Mouse (Mus musculus) liver, embryonic 14 days (tissue): ENCODE data around the gene Olfr608. TPM values are rescaled to one million over a fixed set of nuclear protein-coding genes. Genes with fewer than 3 reads are reported as not detected.

Experiments
- polyA plus RNA-seq: library from polyadenylated mRNA; depleted of rRNA; stranded (reverse); fragments of >200 nt; gene quantifications from 2 replicates; pipeline ENCODE4 v1.2.3, GENCODE M21; 2012; rRNA removed

The Olfr608 gene
- not detected in 2 replicates for polyA plus RNA-seq

GRCm38 (mm10) chr7:103469577-103469976 lies at the start of gene Olfr608:
Gene Olfr608 (plus strand): TSS chr7:103469877.

GRCm38 (mm10) chr7:103445339-103445738 lies 24.3 kb upstream of the Olfr608 start, which contains the start of gene Olfr605:
Gene Olfr605 (minus strand): TSS chr7:103445439.

GRCm38 (mm10) chr7:103448746-103449145 lies 20.9 kb upstream of the Olfr608 start, which contains the start of gene Olfr606:
Gene Olfr606 (plus strand): TSS chr7:103449046.

GRCm38 (mm10) chr7:103497962-103498361 lies 28.3 kb downstream of the Olfr608 start, which contains the start of gene Olfr609:
Gene Olfr609 (minus strand): TSS chr7:103498062.

GRCm38 (mm10) chr7:103512022-103512421 lies 42.3 kb downstream of the Olfr608 start, which contains the start of gene Olfr610:
Gene Olfr610 (minus strand): TSS chr7:103512122.

GRCm38 (mm10) chr7:103520746-103521145 lies 51.1 kb downstream of the Olfr608 start, which contains the start of gene Olfr611:
Gene Olfr611 (minus strand): TSS chr7:103520846.

Other genes with a start within 250 kb of the Olfr608 start
- not detected in 2 replicates for gene Usp17ld, start 217.4 kb upstream of the Olfr608 start, polyA plus RNA-seq
- not detected in 2 replicates for gene Olfr596, start 164.2 kb upstream of the Olfr608 start, polyA plus RNA-seq
- not detected in 2 replicates for gene Olfr597, start 153.6 kb upstream of the Olfr608 start, polyA plus RNA-seq
- gene Olfr598, start 146.3 kb upstream of the Olfr608 start, polyA plus RNA-seq, result not detected in 2 replicates
- not detected in 2 replicates for gene Olfr599, start 134.0 kb upstream of the Olfr608 start, polyA plus RNA-seq
- gene Olfr600, start 120.2 kb upstream of the Olfr608 start, polyA plus RNA-seq, result not detected in 2 replicates
- not detected in 2 replicates for gene Olfr601, start 107.2 kb upstream of the Olfr608 start, polyA plus RNA-seq
- gene Olfr603, start 83.7 kb upstream of the Olfr608 start, polyA plus RNA-seq, result not detected in 2 replicates
- gene Usp17lc, start 54.8 kb upstream of the Olfr608 start, polyA plus RNA-seq, result not detected in 2 replicates
- not detected in 2 replicates for gene Olfr605, start 24.4 kb upstream of the Olfr608 start, polyA plus RNA-seq
- gene Olfr606, start 20.8 kb upstream of the Olfr608 start, polyA plus RNA-seq, result not detected in 2 replicates
- not detected in 2 replicates for gene Olfr607, start 5.7 kb upstream of the Olfr608 start, polyA plus RNA-seq
- gene Olfr609, start 28.2 kb downstream of the Olfr608 start, polyA plus RNA-seq, result not detected in 2 replicates
- not detected in 2 replicates for gene Olfr610, start 42.2 kb downstream of the Olfr608 start, polyA plus RNA-seq
- gene Olfr611, start 51.0 kb downstream of the Olfr608 start, polyA plus RNA-seq, result not detected in 2 replicates
- not detected in 2 replicates for gene Olfr612, start 72.8 kb downstream of the Olfr608 start, polyA plus RNA-seq
- not detected in 2 replicates for gene Olfr613, start 78.2 kb downstream of the Olfr608 start, polyA plus RNA-seq
- gene Olfr615, start 86.2 kb downstream of the Olfr608 start, polyA plus RNA-seq, result not detected in 2 replicates
- not detected in 2 replicates for gene Olfr616, start 99.3 kb downstream of the Olfr608 start, polyA plus RNA-seq
- not detected in 2 replicates for gene Olfr617, start 103.2 kb downstream of the Olfr608 start, polyA plus RNA-seq
- not detected in 2 replicates for gene Olfr618, start 120.2 kb downstream of the Olfr608 start, polyA plus RNA-seq
- not detected in 2 replicates for gene Olfr619, start 130.7 kb downstream of the Olfr608 start, polyA plus RNA-seq
- not detected in 2 replicates for gene Olfr620, start 142.7 kb downstream of the Olfr608 start, polyA plus RNA-seq
- gene Olfr622, start 172.8 kb downstream of the Olfr608 start, polyA plus RNA-seq, result 0.02 TPM in 1 of 2 replicates, not detected in the other
- gene Olfr623, start 193.8 kb downstream of the Olfr608 start, polyA plus RNA-seq, result not detected in 2 replicates
- gene Olfr624, start 201.3 kb downstream of the Olfr608 start, polyA plus RNA-seq, result under 0.01 TPM in 2 replicates
- gene Olfr625-ps1, start 212.8 kb downstream of the Olfr608 start, polyA plus RNA-seq, result not detected in 2 replicates
- gene Olfr243, start 244.8 kb downstream of the Olfr608 start, polyA plus RNA-seq, result not detected in 2 replicates